Mouse (Mus musculus): ENCODE measurements around the gene Spata3.
A peak's percentile ranks its signal among the peaks of the same experiment; 100 is the strongest.

Gene Spata3

GRCm38 (mm10) chr1:86038191-86038951 is 21.8 kb downstream of the Spata3 start:
- no peak for DNase-seq

- no peak for DNase-seq
Observed at GRCm38 (mm10) chr1:86040131-86040530, 23.5 kb downstream of the Spata3 start.

- DNase-seq = no peak
Observed at GRCm38 (mm10) chr1:86040817-86041216, 24.2 kb downstream of the Spata3 start.

GRCm38 (mm10) chr1:86045056-86045455 is 28.4 kb downstream of the Spata3 start:
- no peak for DNase-seq

GRCm38 (mm10) chr1:86045848-86046805 is 29.5 kb downstream of the Spata3 start, which contains the start of gene 2810459M11Rik:
TSS of gene 2810459M11Rik (plus strand) at chr1:86045863.
- DNase-seq = no peak

- DNase-seq = no peak
Observed at GRCm38 (mm10) chr1:86046833-86047563, 30.4 kb downstream of the Spata3 start.

- DNase-seq = no peak
Observed at GRCm38 (mm10) chr1:86048231-86048630, 31.6 kb downstream of the Spata3 start.

- no peak for DNase-seq
Observed at GRCm38 (mm10) chr1:86048744-86049143, 32.1 kb downstream of the Spata3 start.

GRCm38 (mm10) chr1:86053198-86053921 is 36.7 kb downstream of the Spata3 start:
- DNase-seq = peak in 1 of 2 experiments; percentile 39

- DNase-seq = no peak
Observed at GRCm38 (mm10) chr1:86054943-86055342, 38.3 kb downstream of the Spata3 start.

GRCm38 (mm10) chr1:86056284-86056683 is 39.7 kb downstream of the Spata3 start:
- DNase-seq = no peak

- peak; percentile 96 to 98 for DNase-seq
Observed at GRCm38 (mm10) chr1:86058856-86059769, 42.5 kb downstream of the Spata3 start.

- DNase-seq = no peak
Observed at GRCm38 (mm10) chr1:86062523-86062922, 45.9 kb downstream of the Spata3 start.

- DNase-seq = peak; percentile 89 to 93
Observed at GRCm38 (mm10) chr1:86064271-86064991, 47.8 kb downstream of the Spata3 start, which contains the start of gene Psmd1. TSS of gene Psmd1 (plus strand) at chr1:86064387.

- no peak for DNase-seq
Observed at GRCm38 (mm10) chr1:86076565-86076964, 59.9 kb downstream of the Spata3 start.

All from kidney, adult 8-10 months (tissue).